ENCODE assay signal across 15 mouse cellular contexts in the genomic region with DNA sequence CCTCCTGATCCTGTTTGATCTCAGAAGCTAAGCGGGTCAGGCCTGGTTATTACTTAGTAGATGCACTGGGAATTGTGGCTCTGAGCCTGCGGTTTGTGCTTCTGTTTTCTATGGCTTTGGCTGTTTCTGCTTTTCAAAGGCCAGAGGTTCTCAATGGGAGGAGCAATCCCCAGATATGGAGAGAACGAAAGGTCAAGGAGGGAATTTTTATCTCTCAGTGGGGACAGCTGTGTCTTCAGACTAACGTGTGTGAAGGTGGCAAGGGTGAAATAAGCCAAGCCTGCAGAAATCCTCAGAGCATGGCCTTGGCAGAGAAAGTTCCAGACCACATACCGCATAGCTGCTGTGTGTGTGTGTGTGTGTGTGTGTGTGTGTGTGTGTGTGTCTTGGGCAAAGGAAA.
DNase-seq lines count a peak whose midpoint lies in the region.
"Had no signal": no experiment of that assay in that cellular context is flagged by ENCODE, and none has a peak within 500 bp of the region (broad histone marks: within the 10 kb centered on the region; RNA-seq: fewer than 3 reads in every experiment).

No protein-coding gene starts in this region.

- peak; percentile 67 to 76 for DNase-seq in adrenal gland, adult (ENCODE audit: inconsistent age in 2 of 2, low spot score in 1 of 2)
- DNase-seq in adrenal gland, adult 18-20 months (ENCODE audit: low spot score in 2 of 2), result no peak
- peak; percentile 18 for DNase-seq in adrenal gland, adult 8-10 months
- DNase-seq in adrenal gland, postnatal 4 days (ENCODE audit: low spot score in 2 of 2), result no peak
- DNase-seq in adrenal gland, postnatal 10 days, result peak; percentile 22
- DNase-seq in adrenal gland, postnatal 36 days, result peak; percentile 21 to 25
- DNase-seq in gastrocnemius, postnatal 25 days, result no peak
- DNase-seq: B cell, adult 2 months; cerebellum, adult 11 months; cerebellum, adult 18-20 months; cerebellum, adult 8-10 months; cerebellum, adult 9-11 months; cerebellum, postnatal 14 days; cerebellum, postnatal 36 days; embryo, embryonic 11 days had no signal

Comparison
In these comparisons a context has a peak if more than half of its experiments do, and no peak if none do; other contexts are left out.
1. DNase-seq: peak in adrenal gland, adult (2 of 2), adrenal gland, adult 8-10 months (single experiment), adrenal gland, postnatal 10 days (single experiment) and adrenal gland, postnatal 36 days (2 of 2); none in adrenal gland, adult 18-20 months (0 of 2), adrenal gland, postnatal 4 days (0 of 2) and gastrocnemius, postnatal 25 days (single experiment).